Mouse (Mus musculus) forebrain, embryonic 14.5 days (tissue): ENCODE measurements around the gene Cwf19l1. TPM values are rescaled to one million over a fixed set of nuclear protein-coding genes. Genes with fewer than 3 reads are reported as not detected.
"Not testable (repeated sequence)": the region's sequence is repeated elsewhere in the genome, so short reads cannot be mapped to it uniquely, and the experiment has no call there.

Source experiments
- ATAC-seq: fragments of 200-750 bp; cut with Nextera tagmentation; 2 replicates; pipeline ENCODE4 v1.8.0; 2017; ENCODE audit warnings: mild to moderate bottlenecking, moderate library complexity
- DNase-seq: peaks from one replicate; pipeline ENCODE4 v3.0.0-alpha.2; 2015; ENCODE audit warnings: low spot score
- H3K27ac ChIP-seq: fragments of 300-500 bp; sonication (generic); 2 replicates; pipeline ENCODE4 v1.5.1; 2014; ENCODE audit warnings: low read depth, mild to moderate bottlenecking, control low read depth, low read length, moderate library complexity
- H3K27me3 ChIP-seq: fragments of 300-500 bp; sonication (generic); replicated peaks from 2 replicates; pipeline ENCODE4 v1.6.1; 2014; ENCODE audit warnings: low read length, control low read depth, mixed read lengths; ENCODE audit not compliant: control insufficient read depth, insufficient read depth
- H3K36me3 ChIP-seq: fragments of 300-500 bp; sonication (generic); 2 replicates; pipeline ENCODE4 v1.6.1; 2014; ENCODE audit warnings: low read length, control low read depth; ENCODE audit not compliant: control insufficient read depth, insufficient read depth
- H3K4me1 ChIP-seq: fragments of 300-500 bp; sonication (generic); 2 replicates; pipeline ENCODE4 v1.6.1; 2014; ENCODE audit warnings: antibody characterized with exemption, low read length, control low read depth; ENCODE audit not compliant: control insufficient read depth, insufficient read depth
- H3K4me2 ChIP-seq: fragments of 300-500 bp; sonication (generic); 2 replicates; pipeline ENCODE4 v1.6.1; 2014; ENCODE audit warnings: mild to moderate bottlenecking, control low read depth, low read length
- H3K4me3 ChIP-seq: fragments of 300-500 bp; sonication (generic); 2 replicates; pipeline ENCODE4 v1.5.1; 2014; ENCODE audit warnings: low read depth, low read length, control low read depth
- H3K9ac ChIP-seq: fragments of 300-500 bp; sonication (generic); 2 replicates; pipeline ENCODE4 v1.6.1; 2014; ENCODE audit warnings: mild to moderate bottlenecking, low read length, control low read depth, moderate library complexity
- H3K9me3 ChIP-seq: fragments of 300-500 bp; sonication (generic); replicated peaks from 2 replicates; pipeline ENCODE4 v1.6.1; 2016; ENCODE audit warnings: low read length, control low read depth, mixed read lengths; ENCODE audit not compliant: control insufficient read depth
- WGBS: fragments of 180-500 bp; shearing (Covaris S2); extraction: QIAGEN DNeasy Blood & Tissue Kit; methylation state at CpG from one replicate; pipeline ENCODE4 v1.1.7; 2014; 5-methylcytosine and 5-hydroxymethylcytosine counted together
- polyA plus RNA-seq: library from polyadenylated mRNA; unstranded; fragments of >200 nt; fragmentation: Nextera tagmentation; extraction: Ambion mirVana; gene quantifications from 2 replicates; pipeline ENCODE4 v1.2.1, GENCODE M21; 2014

Gene Cwf19l1
- polyA plus RNA-seq, 1 experiment from 2014 or later = 37.3 TPM

DNA sequence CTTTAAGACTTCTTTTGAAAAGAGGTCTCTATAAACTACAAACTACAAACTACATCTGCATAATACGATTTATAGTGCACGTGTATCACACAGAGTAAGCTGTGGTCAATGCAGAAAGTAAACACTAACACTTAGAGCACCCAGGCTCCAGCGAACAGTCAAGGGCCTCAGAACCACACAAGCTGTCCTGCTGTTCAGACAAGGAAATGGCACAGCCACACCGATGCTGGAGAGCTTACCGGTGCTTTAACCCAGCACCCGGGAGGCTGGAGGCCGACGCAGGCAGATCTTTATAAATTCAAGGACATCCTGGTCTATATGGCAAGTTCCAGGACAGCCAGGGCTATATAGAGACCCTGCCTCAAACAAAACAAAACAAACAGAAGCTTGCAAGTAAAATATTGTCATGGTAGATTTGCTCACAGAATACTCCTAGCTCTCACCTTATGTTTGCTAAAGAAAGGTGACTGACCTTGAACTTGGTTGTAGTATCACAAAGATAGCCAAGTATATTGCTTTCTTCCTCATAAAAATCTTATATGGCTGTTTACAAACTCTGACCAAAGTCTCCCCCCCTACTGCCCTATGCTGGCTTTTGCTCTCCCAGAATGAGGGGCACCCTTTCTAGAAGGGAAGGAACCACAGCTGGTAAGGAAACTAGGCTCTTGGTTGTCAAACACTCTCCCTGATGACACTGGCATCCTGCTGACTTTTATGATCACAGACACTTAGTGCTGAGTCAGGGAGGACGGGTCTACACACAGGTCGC is 7.8 kb downstream of the Cwf19l1 start:
- DNase-seq = no peak
- Histone ChIP-seq H3K4me1 (no peaks in the 10 kb centered on the region), H3K4me2 (no peak overlapping the region), H3K36me3 (peaks cover 87% of the 10 kb centered on the region), H3K9me3 (no peaks in the 10 kb centered on the region), H3K27me3 (no peaks in the 10 kb centered on the region), H3K4me3 (no peak overlapping the region), H3K27ac (no peak overlapping the region), H3K9ac (no peak overlapping the region)
- 96% methylated on average over 10 of the region's 10 CpGs for WGBS
- ATAC-seq = no peak

- WGBS = 94% methylated on average over 7 of the region's 7 CpGs
- Histone ChIP-seq H3K27me3 (no peaks in the 10 kb centered on the region), H3K36me3 (peaks cover 89% of the 10 kb centered on the region), H3K4me3 (no peak overlapping the region), H3K9ac (no peak overlapping the region), H3K4me2 (no peak overlapping the region), H3K27ac (no peak overlapping the region), H3K9me3 (no peaks in the 10 kb centered on the region), H3K4me1 (no peaks in the 10 kb centered on the region)
- no peak for DNase-seq
- no peak for ATAC-seq
Observed at GRCm38 (mm10) chr19:44121137-44121536, 14.5 kb downstream of the Cwf19l1 start.

GRCm38 (mm10) chr19:44120686-44121085 is 15.0 kb downstream of the Cwf19l1 start:
- H3K4me3 ChIP-seq, H3K27ac ChIP-seq, DNase-seq, H3K27me3 ChIP-seq, ATAC-seq, H3K9me3 ChIP-seq, H3K9ac ChIP-seq, H3K4me1 ChIP-seq, H3K4me2 ChIP-seq: not testable (repeated sequence)
- 86% methylated on average over 7 of the region's 9 CpGs for WGBS
- peaks cover 89% of the 10 kb centered on the region for H3K36me3 ChIP-seq

DNA sequence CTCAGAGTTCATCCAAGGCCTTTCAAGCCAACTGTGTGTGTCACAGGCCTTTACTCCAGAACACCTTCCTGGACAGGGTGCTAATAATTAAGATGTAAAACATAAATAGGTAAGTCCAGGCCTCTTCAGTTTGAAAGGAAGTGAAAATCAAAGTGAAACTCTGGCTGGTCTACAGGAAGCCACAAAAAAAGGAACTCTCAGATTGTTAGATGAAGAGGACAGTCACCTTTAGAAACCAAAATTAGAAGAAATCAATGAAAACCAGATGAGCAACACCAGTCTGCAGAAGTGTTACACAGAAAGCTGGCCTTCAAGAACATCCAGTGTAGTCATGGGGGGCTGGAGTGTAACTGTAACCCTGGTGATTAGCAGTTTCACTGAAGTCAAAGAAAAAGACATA is 17.9 kb downstream of the Cwf19l1 start:
- no peak overlapping the region for H3K27ac ChIP-seq
- no peak overlapping the region for H3K4me3 ChIP-seq
- H3K9me3 ChIP-seq = no peaks in the 10 kb centered on the region
- no peak for DNase-seq
- no peaks in the 10 kb centered on the region for H3K4me1 ChIP-seq
- H3K9ac ChIP-seq = no peak overlapping the region
- ATAC-seq = no peak
- peaks cover 83% of the 10 kb centered on the region for H3K36me3 ChIP-seq
- no peaks in the 10 kb centered on the region for H3K27me3 ChIP-seq
- H3K4me2 ChIP-seq = no peak overlapping the region

GRCm38 (mm10) chr19:44111706-44112105 is 24.0 kb downstream of the Cwf19l1 start:
- H3K27ac ChIP-seq = no peak overlapping the region
- no peaks in the 10 kb centered on the region for H3K27me3 ChIP-seq
- H3K4me3 ChIP-seq = no peak overlapping the region
- peaks cover 5% of the 10 kb centered on the region; the same call in 1 of the 2 replicates for H3K4me1 ChIP-seq
- no peaks in the 10 kb centered on the region for H3K9me3 ChIP-seq
- DNase-seq (peak; percentile 53), ATAC-seq (no peak)
- H3K9ac ChIP-seq = no peak overlapping the region
- WGBS = 58% methylated on average over 7 of the region's 7 CpGs
- H3K36me3 ChIP-seq = peaks cover 56% of the 10 kb centered on the region
- H3K4me2 ChIP-seq = no peak overlapping the region

DNA sequence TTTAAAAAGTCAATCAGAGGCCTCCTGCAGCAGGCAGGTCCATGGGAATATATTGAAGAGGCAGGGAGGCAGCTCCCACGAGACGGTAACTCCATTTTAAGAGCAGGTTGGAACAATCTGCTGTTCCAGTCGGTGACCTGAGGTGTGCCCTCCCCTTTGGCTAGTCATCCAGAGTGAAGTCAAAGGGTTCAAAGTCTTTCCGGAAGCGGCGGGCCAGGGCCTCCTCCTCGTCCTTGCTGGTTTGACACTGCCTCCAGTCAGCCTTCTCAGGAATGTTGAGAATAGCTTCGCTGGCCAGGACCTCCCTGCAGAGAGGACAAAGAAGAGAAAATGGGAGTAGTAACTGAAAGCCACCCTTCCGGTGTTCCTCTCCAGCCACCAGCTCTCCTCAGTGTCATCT is 25.3 kb downstream of the Cwf19l1 start:
- WGBS = 92% methylated on average over 9 of the region's 9 CpGs
- ATAC-seq = no peak
- no peak overlapping the region for H3K4me3 ChIP-seq
- no peaks in the 10 kb centered on the region for H3K9me3 ChIP-seq
- H3K36me3 ChIP-seq = peaks cover 46% of the 10 kb centered on the region
- peaks cover 12% of the 10 kb centered on the region for H3K4me1 ChIP-seq
- no peak overlapping the region for H3K9ac ChIP-seq
- no peaks in the 10 kb centered on the region for H3K27me3 ChIP-seq
- H3K4me2 ChIP-seq = no peak overlapping the region
- no peak overlapping the region for H3K27ac ChIP-seq
- no peak for DNase-seq

- H3K4me3 ChIP-seq = no peak overlapping the region
- H3K27ac ChIP-seq = no peak overlapping the region
- no peaks in the 10 kb centered on the region for H3K9me3 ChIP-seq
- DNase-seq = no peak
- no peak overlapping the region for H3K4me2 ChIP-seq
- no peak for ATAC-seq
- peaks cover 12% of the 10 kb centered on the region for H3K4me1 ChIP-seq
- H3K27me3 ChIP-seq = no peaks in the 10 kb centered on the region
- no peak overlapping the region for H3K9ac ChIP-seq
- peaks cover 36% of the 10 kb centered on the region for H3K36me3 ChIP-seq
Observed at GRCm38 (mm10) chr19:44108996-44109395, 26.7 kb downstream of the Cwf19l1 start.

DNA sequence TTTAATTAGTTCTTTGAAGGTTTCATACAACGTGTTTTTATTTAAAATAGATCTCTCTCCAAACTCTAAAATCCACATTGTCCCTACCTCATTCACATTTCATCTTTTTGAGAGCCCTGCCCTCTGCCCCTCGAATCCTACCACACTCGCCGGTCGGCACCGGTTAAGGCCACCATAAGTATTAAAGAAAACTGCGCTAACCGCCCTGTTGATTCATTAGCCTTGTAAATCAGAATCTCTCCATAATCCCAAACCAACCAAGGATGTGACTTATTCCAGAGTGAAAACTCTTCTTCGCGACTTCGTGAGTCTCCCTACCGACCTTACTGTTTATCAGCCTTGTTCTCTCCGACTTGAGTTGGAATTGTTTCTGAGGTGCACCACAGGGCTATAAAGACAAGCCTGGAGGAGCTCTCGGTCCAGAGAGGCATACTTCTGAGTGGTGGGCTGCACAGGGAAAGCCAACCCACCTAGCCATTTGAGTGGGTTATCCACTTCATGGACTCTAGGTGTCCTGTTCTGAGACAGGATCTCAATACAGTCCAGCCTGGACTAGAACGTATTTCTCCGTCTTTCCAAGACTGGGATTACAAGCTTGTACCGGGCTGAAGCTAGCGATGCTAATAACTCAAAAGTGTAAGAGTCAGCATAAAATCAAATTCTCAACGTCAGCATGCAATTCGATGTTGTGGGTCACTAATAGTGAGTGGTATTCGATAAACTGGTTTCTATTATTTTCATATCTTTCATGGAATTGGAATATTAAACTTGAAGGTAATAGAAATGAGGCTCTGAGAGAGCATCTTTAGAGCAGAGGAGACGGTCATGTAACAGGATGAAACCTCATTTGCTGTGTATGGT is 27.8 kb downstream of the Cwf19l1 start:
- Histone ChIP-seq H3K4me1 (peaks cover 12% of the 10 kb centered on the region), H3K36me3 (peaks cover 25% of the 10 kb centered on the region), H3K27me3 (no peaks in the 10 kb centered on the region), H3K27ac (no peak overlapping the region), H3K4me2 (peak overlapping the region; percentile 87), H3K4me3 (peak overlapping the region; percentile 92), H3K9ac (peak overlapping the region; percentile 95), H3K9me3 (no peaks in the 10 kb centered on the region)
- peak; percentile 3 for DNase-seq
- ATAC-seq = peak; percentile 42
- 30% methylated on average over 22 of the region's 22 CpGs for WGBS
